Mouse (Mus musculus) heart, adult 2 months (tissue): ENCODE measurements around the gene Dnaja3.

Experiments used
- CTCF ChIP-seq: fragments of 200-600 bp; IDR thresholded peaks from 2 replicates; pipeline ENCODE4 v1.8.1; 2022; ENCODE audit warnings: antibody characterized with exemption, mild to moderate bottlenecking, moderate library complexity
- POLR2A ChIP-seq: fragments of 200-500 bp; IDR thresholded peaks from 2 replicates; pipeline ENCODE4 v1.6.1; 2011; ENCODE audit warnings: mild to moderate bottlenecking, low read depth, low read length, control low read depth; ENCODE audit not compliant: insufficient read depth

DNA sequence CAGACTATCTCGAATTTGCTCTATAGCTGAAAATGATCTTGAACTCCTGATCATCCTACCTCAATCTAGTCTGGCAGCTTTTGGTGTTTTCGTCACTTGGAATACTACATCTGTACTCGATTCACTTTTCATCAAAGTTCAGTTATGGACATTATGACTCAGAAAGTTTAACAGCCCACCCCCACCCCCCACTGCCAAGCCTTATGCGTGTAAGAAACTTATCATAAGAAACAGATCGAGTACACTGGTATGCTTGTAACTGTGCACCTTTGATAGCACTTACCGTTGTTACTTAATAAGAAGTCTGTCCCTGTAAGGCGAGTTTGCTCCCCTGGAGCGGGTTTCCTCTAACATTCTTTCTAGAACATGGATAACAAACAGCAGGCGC is 43.4 kb downstream of the Dnaja3 start:
- TF ChIP-seq CTCF (no peak), POLR2A (no peak)
